Comparison of ENCODE assay signal across 1 mouse cellular context in the genomic region with DNA sequence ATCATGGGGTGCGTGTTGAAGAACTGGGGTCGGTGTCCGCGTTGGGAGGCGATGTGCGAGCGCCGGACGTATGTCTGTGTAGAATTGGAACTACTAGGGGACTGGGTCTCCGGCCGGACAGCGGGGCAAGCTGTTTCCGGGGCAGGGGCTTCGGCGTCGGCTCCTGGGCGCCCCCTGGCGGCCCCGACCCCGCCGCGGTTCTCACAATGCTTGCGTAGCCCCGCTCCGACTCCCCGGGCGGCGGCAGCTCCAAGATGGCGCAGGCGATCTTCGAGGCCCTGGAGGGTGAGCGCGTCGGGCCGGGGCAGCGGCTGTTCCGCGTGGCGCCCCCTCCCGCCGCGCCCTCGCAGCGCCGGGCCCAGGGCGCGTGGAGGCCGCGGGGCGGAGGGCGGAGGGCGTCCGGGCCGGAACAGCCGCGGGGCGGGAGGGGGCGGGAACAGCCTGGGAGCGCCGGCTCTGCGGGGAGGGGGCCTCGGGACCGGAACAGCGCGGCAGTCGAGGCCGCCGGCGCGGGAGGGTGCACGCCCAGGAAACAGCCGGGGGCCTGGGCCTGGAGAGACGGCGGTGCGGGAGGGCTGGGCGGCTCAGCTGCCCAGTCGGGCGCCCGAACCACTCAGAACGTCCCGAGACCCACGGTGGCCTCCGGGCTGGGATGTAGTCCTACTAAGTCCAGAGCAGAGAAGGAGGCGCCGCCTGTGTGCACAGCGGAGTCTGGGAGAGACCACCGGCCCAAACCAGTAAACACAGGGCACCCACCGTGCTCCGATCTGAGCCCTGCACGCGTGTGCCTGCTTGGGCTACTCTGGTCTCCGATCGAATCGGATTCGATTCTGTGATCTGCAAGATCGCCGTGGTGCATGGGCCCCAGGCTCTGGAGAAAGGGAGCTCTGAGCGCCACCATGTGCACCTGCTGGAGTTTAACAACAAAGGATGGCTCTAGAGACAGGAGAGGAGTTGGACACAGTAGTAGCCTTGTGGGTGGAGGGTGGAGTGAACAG.
TF ChIP-seq lines count a peak whose summit lies in the region.

Gene Zfp341 (plus strand): TSS at position 180 of the 998 bp plus-strand sequence.
Gene 4930519P11Rik (minus strand): TSS at position 320 of the 998 bp plus-strand sequence.

TF ChIP-seq in CH12.LX, 34 proteins besides CTCF, POLR2A, EP300 and RAD21 (continued from another document):
- peak; percentile 87 for TF ChIP-seq NELFE (IDR thresholded peaks at IDR 0.05; ENCODE audit: low read depth, low read length)
- no peak for TF ChIP-seq MAZ (IDR thresholded peaks at IDR 0.05; ENCODE audit: low read depth, low read length)
- TF ChIP-seq IRF4 (IDR thresholded peaks at IDR 0.05; ENCODE audit: low read depth, low read length), result 0 out of 2 replicates have a peak, but pooled peaks have one; percentile 22
- TF ChIP-seq MXI1 (IDR thresholded peaks at IDR 0.05; ENCODE audit: low read depth, low read length), result peak; percentile 26; the same call in 1 of the 2 replicates
- peak; percentile 71; the same call in 1 of the 2 replicates for TF ChIP-seq MAX (IDR thresholded peaks at IDR 0.05; ENCODE audit: low read length)
- TF ChIP-seq KAT2A (IDR thresholded peaks at IDR 0.05; ENCODE audit: insufficient replicate concordance, low read length), result peak; percentile 63; the same call in 1 of the 2 replicates
- TF ChIP-seq MYC (IDR thresholded peaks at IDR 0.05; ENCODE audit: low read depth, low read length), result peak; percentile 93
- TF ChIP-seq ZKSCAN1 (IDR thresholded peaks at IDR 0.05; ENCODE audit: borderline replicate concordance, low read depth, low read length), result peak; percentile 73
- no peak for TF ChIP-seq ETS1 (conservative IDR thresholded peaks at IDR 0.05; ENCODE audit: low read depth, low read length)
- no peak for TF ChIP-seq MAFK (IDR thresholded peaks at IDR 0.05; ENCODE audit: insufficient replicate concordance, low read length)
- TF ChIP-seq TBP (conservative IDR thresholded peaks at IDR 0.05; ENCODE audit: low read depth, low read length), result peak; percentile 39; the same call in 1 of the 2 replicates
- no peak for TF ChIP-seq E2F4 (IDR thresholded peaks at IDR 0.05; ENCODE audit: insufficient replicate concordance, low read depth, low read length)
- TF ChIP-seq UBTF (IDR thresholded peaks at IDR 0.05; ENCODE audit: low read depth, low read length), result peak; percentile 83
- TF ChIP-seq MEF2A (IDR thresholded peaks at IDR 0.05; ENCODE audit: borderline replicate concordance, low read depth, low read length), result peak; percentile 71
- peak; percentile 63 for TF ChIP-seq SMC3 (IDR thresholded peaks at IDR 0.05; ENCODE audit: low read depth, low read length)
- peak; percentile 31 for TF ChIP-seq ZMIZ1 (IDR thresholded peaks at IDR 0.05; ENCODE audit: low read depth, low read length)
- TF ChIP-seq SIN3A (IDR thresholded peaks at IDR 0.05; ENCODE audit: low read length), result peak; percentile 70; the same call in 1 of the 2 replicates
- peak; percentile 77 for TF ChIP-seq HCFC1 (IDR thresholded peaks at IDR 0.05; ENCODE audit: low read depth, low read length)
